Mouse (Mus musculus) C2C12 (cell line): ENCODE data around the gene Kcna7.
A peak's percentile ranks its signal among the peaks of the same experiment; 100 is the strongest.

Experiments used
- CEBPB ChIP-seq: IDR thresholded peaks from one replicate; pipeline ENCODE4 v1.6.1; 2011; ENCODE audit warnings: low read depth, mild to moderate bottlenecking, control low read depth, moderate library complexity
- CTCF ChIP-seq: IDR thresholded peaks from one replicate; pipeline ENCODE4 v1.5.1; 2011; ENCODE audit not compliant: control insufficient read depth, insufficient read depth, insufficient read length
- MAX ChIP-seq: IDR thresholded peaks from one replicate; pipeline ENCODE4 v1.6.1; 2011; ENCODE audit warnings: mild to moderate bottlenecking, control low read depth
- MYOD1 ChIP-seq: IDR thresholded peaks from one replicate; pipeline ENCODE4 v1.6.1; 2011; ENCODE audit warnings: low read depth; ENCODE audit not compliant: control insufficient read depth, insufficient read length
- MYOG ChIP-seq: IDR thresholded peaks from one replicate; pipeline ENCODE4 v1.6.1; 2011; ENCODE audit not compliant: control insufficient read depth, insufficient read length; ENCODE audit errors: extremely low read depth
- USF1 ChIP-seq: IDR thresholded peaks from one replicate; pipeline ENCODE4 v1.6.1; 2011; ENCODE audit warnings: low read depth, mild to moderate bottlenecking, control low read depth, moderate library complexity

- TF ChIP-seq CTCF (no peak), MYOG (no peak), CEBPB (peak; percentile 67), USF1 (no peak), MAX (no peak), MYOD1 (no peak)
These were observed 4.2 kb downstream of the Kcna7 start for GRCm38 (mm10) chr7:45409497-45410163.
